14 mouse cellular contexts compared by ENCODE assay signal in the genomic region with DNA sequence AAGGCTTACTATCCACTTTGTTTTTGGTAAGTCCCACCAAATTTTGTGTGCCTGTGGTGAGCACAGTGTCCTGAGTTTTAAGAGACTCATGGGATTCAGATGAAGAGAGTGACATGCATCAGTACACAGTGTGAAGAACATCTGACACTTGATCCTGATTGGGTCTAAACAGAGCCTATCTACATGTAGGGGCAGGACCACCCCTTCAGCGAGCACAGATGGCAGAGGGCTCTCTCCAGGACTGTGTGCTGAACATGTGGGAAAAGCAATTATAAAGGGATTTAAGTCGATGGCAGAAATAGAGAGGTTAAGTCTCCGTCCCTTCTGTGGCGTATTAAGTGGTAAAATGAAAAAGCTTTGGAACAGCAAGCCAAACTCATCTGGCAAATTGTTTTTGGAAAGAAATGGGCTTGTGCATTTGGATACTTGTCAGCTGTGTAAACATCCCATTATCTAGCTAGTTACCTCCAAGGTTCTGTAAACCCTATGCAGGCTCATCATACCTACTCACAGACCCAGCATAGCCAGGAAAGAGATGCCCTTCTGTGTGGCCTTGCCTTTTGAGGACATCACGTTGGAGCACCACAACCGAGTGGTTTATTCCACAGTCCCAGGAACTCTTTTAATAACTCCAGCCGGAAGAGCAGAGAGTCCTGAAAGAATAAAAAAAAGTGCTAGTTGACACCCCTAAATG.
DNase-seq lines count a peak whose midpoint lies in the region; ATAC-seq and TF ChIP-seq lines count a peak whose summit lies in the region.
"Had no signal": no experiment of that assay in that cellular context is flagged by ENCODE, and none has a peak within 500 bp of the region (broad histone marks: within the 10 kb centered on the region; RNA-seq: fewer than 3 reads in every experiment).

No protein-coding gene starts in this region.

- H3K9me3 ChIP-seq in hindbrain, embryonic 16.5 days (ENCODE audit: control insufficient read depth, low read length): no peaks in the 10 kb centered on the region
- no peaks in the 10 kb centered on the region for H3K9me3 ChIP-seq in hindbrain, embryonic 11.5 days (ENCODE audit: control insufficient read depth, low read length)
- H3K9me3 ChIP-seq in midbrain, postnatal 0 days (ENCODE audit: low read length): no peaks in the 10 kb centered on the region
- H3K9me3 ChIP-seq: hindbrain, embryonic 13.5 days had no signal

- no peak overlapping the region for H3K4me3 ChIP-seq in hindbrain, embryonic 16.5 days (ENCODE audit: low read length)
- no peak overlapping the region for H3K4me3 ChIP-seq in hindbrain, embryonic 11.5 days (ENCODE audit: low read depth, low read length)
- H3K4me3 ChIP-seq in midbrain, postnatal 0 days (ENCODE audit: low read depth, low read length): no peak overlapping the region
- H3K4me3 ChIP-seq: hindbrain, embryonic 13.5 days had no signal

- no peak overlapping the region for H3K4me2 ChIP-seq in hindbrain, embryonic 16.5 days (ENCODE audit: low read length)
- no peak overlapping the region for H3K4me2 ChIP-seq in hindbrain, embryonic 11.5 days (replicated peaks; ENCODE audit: low read depth, low read length)
- H3K4me2 ChIP-seq in midbrain, postnatal 0 days (ENCODE audit: low read depth, low read length, poor library complexity, severe bottlenecking): no peak overlapping the region
- H3K4me2 ChIP-seq: hindbrain, embryonic 13.5 days had no signal

- TF ChIP-seq CTCF in midbrain, postnatal 0 days (IDR thresholded peaks at IDR 0.05): no peak

- no peaks in the 10 kb centered on the region for H3K36me3 ChIP-seq in hindbrain, embryonic 16.5 days (ENCODE audit: control insufficient read depth, insufficient read depth, low read length)
- no peaks in the 10 kb centered on the region for H3K36me3 ChIP-seq in hindbrain, embryonic 11.5 days (ENCODE audit: control insufficient read depth, insufficient read depth, low read length)
- H3K36me3 ChIP-seq in midbrain, postnatal 0 days (ENCODE audit: insufficient read depth, low read length): no peaks in the 10 kb centered on the region
- H3K36me3 ChIP-seq: hindbrain, embryonic 13.5 days had no signal

- peak; percentile 81; the same call in 1 of the 2 replicates for ATAC-seq in hindbrain, embryonic 16.5 days
- no peak for ATAC-seq in hindbrain, embryonic 11.5 days (ENCODE audit: low FRiP score)
- no peak for ATAC-seq in midbrain, postnatal 0 days (ENCODE audit: low FRiP score)
- ATAC-seq: liver, postnatal 0 days had no signal

- H3K27ac ChIP-seq in hindbrain, embryonic 16.5 days (ENCODE audit: low read depth, low read length): no peak overlapping the region
- no peak overlapping the region for H3K27ac ChIP-seq in hindbrain, embryonic 11.5 days (ENCODE audit: low read depth, low read length)
- no peak overlapping the region for H3K27ac ChIP-seq in midbrain, postnatal 0 days (ENCODE audit: low read depth, low read length)
- H3K27ac ChIP-seq: hindbrain, embryonic 13.5 days; kidney, postnatal 0 days had no signal

- H3K9ac ChIP-seq in hindbrain, embryonic 16.5 days (ENCODE audit: low read depth, low read length): no peak overlapping the region
- H3K9ac ChIP-seq in hindbrain, embryonic 11.5 days (ENCODE audit: low read depth, low read length): no peak overlapping the region
- no peak overlapping the region for H3K9ac ChIP-seq in midbrain, postnatal 0 days (replicated peaks; ENCODE audit: low read length, poor library complexity, severe bottlenecking)
- H3K9ac ChIP-seq: hindbrain, embryonic 13.5 days; liver, postnatal 0 days had no signal

- no peaks in the 10 kb centered on the region for H3K27me3 ChIP-seq in hindbrain, embryonic 16.5 days (replicated peaks; ENCODE audit: control insufficient read depth, insufficient read depth, low read length)
- H3K27me3 ChIP-seq in hindbrain, embryonic 11.5 days (ENCODE audit: control insufficient read depth, insufficient read depth, low read length): no peaks in the 10 kb centered on the region
- no peaks in the 10 kb centered on the region for H3K27me3 ChIP-seq in midbrain, postnatal 0 days (ENCODE audit: insufficient read depth, low read length)
- H3K27me3 ChIP-seq: hindbrain, embryonic 13.5 days had no signal

- WGBS in hindbrain, embryonic 16.5 days: 64% methylated on average over 7 of the region's 7 CpGs
- WGBS in hindbrain, embryonic 11.5 days: 68% methylated on average over 7 of the region's 7 CpGs
- 54% methylated on average over 7 of the region's 7 CpGs for WGBS in midbrain, postnatal 0 days

- no peak for DNase-seq in hindbrain, embryonic 11.5 days (ENCODE audit: low spot score)
- DNase-seq in embryo, embryonic 11 days: peak; percentile 34
- DNase-seq in hindlimb bud, embryonic 11.5 days (ENCODE audit: extremely low spot score, low read depth, low spot score): peak; percentile 46
- peak; percentile 41 for DNase-seq in midbrain, postnatal 0 days (ENCODE audit: low spot score)
- no peak for DNase-seq in thymus, postnatal 4 days
- no peak for DNase-seq in kidney, adult 18-20 months
- DNase-seq in yolk sac, embryonic 10.5 days (ENCODE audit: low spot score): no peak
- DNase-seq: adrenal gland, postnatal 10 days; liver, postnatal 0 days; lung, postnatal 4 days; right cerebral cortex, postnatal 25 days had no signal

- H3K4me1 ChIP-seq in hindbrain, embryonic 16.5 days (ENCODE audit: control insufficient read depth, insufficient read depth, low read depth, low read length): no peaks in the 10 kb centered on the region
- no peaks in the 10 kb centered on the region for H3K4me1 ChIP-seq in hindbrain, embryonic 11.5 days (replicated peaks; ENCODE audit: control insufficient read depth, insufficient read depth, low read length)
- H3K4me1 ChIP-seq in midbrain, postnatal 0 days (ENCODE audit: insufficient read depth, low read length): no peaks in the 10 kb centered on the region
- H3K4me1 ChIP-seq: hindbrain, embryonic 13.5 days had no signal

Comparison
In these comparisons a context has a peak if more than half of its experiments do, and no peak if none do; other contexts are left out.
1. DNase-seq: peak in embryo, embryonic 11 days (single experiment), hindlimb bud, embryonic 11.5 days (single experiment) and midbrain, postnatal 0 days (single experiment); none in hindbrain, embryonic 11.5 days (single experiment), thymus, postnatal 4 days (single experiment), kidney, adult 18-20 months (single experiment) and yolk sac, embryonic 10.5 days (single experiment).